Mouse (Mus musculus) retina, postnatal 7 days (tissue): ENCODE data around the gene Cc2d1b.

ENCODE experiments used
- DNase-seq: peaks from one replicate; pipeline ENCODE4 v3.0.0-alpha.2; 2012; ENCODE audit warnings: low read depth, low spot score

Cc2d1b gene

DNA sequence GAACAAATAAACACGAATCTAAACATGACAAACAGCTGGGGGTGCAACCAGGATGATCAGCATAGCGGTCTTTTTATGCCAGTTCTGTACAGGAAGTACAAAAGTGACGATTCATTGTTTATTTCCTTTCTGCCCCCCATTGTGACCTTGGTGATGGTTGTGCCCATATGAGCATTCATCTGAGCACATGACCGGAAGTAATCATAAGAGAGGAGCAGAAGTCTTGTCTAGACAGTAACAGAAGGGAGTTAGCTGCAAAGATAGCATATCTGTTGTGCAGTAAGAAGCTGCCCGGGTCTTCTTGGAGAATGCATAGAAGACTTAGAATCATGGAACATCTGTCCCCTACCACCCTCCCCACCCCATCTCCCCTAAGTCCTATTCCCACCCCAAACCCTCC is 19.0 kb downstream of the Cc2d1b start:
- DNase-seq, result no peak

DNA sequence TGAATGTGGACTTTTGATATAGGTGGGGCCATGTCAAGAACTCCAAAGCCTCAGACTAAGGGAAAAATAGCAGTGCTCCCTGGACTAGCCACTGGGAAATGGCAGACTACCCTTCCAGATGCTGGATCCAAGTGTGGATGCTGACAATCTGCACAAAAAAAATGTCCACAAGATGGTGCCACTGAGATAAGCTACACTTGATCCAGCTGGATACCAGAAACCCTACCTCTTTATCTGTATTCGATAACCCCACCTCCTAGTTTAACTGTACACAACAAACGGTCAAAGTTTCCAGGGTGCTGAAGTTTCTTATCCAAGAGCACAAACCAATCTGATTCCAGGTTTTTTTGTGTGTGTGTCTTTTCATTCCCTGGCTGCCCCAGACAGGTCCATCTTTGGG is 44.7 kb downstream of the Cc2d1b start:
- DNase-seq, result no peak
